Mouse (Mus musculus) erythroblast, embryonic 14.5 days (primary cell): ENCODE data around the gene Myo5c.

Experiments used
- GATA1 ChIP-seq: IDR thresholded peaks from 2 replicates; pipeline ENCODE4 v1.6.1; 2012; ENCODE audit warnings: low read length, inconsistent platforms, mixed read lengths
- TAL1 ChIP-seq: IDR thresholded peaks from 3 replicates; pipeline ENCODE4 v1.6.1; 2012; ENCODE audit warnings: low read length, inconsistent platforms, mixed read lengths

DNA sequence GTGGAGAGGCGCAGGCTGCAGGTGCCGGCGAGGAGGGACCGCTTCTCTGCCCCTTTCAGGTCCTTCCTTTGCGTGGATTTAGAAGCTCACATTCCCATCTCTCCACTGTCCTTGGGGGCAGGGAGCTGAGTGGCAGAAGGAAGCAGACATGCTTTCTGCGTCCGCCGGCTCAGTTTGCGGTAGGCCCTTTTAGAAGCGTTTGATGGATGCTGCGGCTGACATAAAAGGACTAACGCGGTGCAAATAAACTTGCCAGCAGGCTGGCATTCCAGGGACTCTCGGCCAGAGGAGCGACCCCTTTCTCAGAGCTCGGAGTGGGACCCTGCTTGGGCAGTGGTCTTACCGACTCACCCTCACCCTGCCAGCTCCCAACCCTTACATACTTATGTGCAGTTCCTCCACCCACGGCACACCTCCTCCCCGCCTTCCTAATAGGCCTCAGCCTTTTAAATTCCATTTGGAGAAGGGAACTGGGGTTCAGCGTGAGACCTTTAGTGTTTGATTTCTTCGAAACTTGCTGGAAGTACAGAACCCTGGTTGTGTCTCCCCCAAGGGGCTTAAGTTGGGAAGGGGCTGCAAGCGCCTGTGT lies 82.8 kb downstream of the Myo5c start:
- TF ChIP-seq TAL1 (no peak), GATA1 (no peak)
